Mouse (Mus musculus) liver, adult 2 months (tissue): ENCODE results near the gene Cadm1.

ENCODE experiments used
- CTCF ChIP-seq: fragments of 200-500 bp; IDR thresholded peaks from 2 replicates; pipeline ENCODE4 v1.5.1; 2011; ENCODE audit warnings: low read depth, low read length, control low read depth
- POLR2A ChIP-seq: fragments of 200-500 bp; IDR thresholded peaks from 2 replicates; pipeline ENCODE4 v1.6.1; 2011; ENCODE audit warnings: low read length, control low read depth; ENCODE audit not compliant: insufficient read depth; ENCODE audit errors: extremely low read depth

DNA sequence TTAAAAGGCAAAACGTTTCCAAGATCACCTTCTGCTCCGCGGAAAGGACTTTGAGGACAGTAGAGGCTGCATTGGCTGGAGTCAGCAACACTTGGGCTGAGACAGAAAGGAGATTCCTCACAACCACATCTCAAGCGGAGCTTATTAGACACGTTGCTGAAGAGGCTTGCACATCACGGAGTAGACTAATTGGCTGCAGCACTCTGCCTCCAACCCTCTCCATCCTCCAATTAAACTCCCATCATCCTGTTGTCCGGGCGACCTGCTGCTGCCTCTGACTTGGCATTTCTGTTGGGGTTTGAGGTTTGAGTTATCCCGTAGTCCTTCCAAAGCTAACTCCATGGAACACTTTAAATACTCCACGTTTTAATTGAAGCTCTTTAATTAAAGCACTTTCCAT lies 316.3 kb downstream of the Cadm1 start:
- TF ChIP-seq POLR2A = no peak
- no peak for TF ChIP-seq CTCF
